Mouse (Mus musculus) small intestine, adult 2 months (tissue): ENCODE data around the gene Sec22a.

Source experiments
- CTCF ChIP-seq: fragments of 200-500 bp; IDR thresholded peaks from 2 replicates; pipeline ENCODE4 v1.5.1; 2012; ENCODE audit warnings: low read depth, mild to moderate bottlenecking, control low read depth, inconsistent platforms, low read length, moderate library complexity, mixed read lengths; ENCODE audit not compliant: insufficient replicate concordance, insufficient read length; ENCODE audit errors: extremely low read depth
- POLR2A ChIP-seq: fragments of 200-500 bp; IDR thresholded peaks from 2 replicates; pipeline ENCODE4 v1.6.1; 2012; ENCODE audit warnings: low read depth, mild to moderate bottlenecking, control low read depth, inconsistent platforms, low read length, moderate library complexity

- TF ChIP-seq CTCF (no peak), POLR2A (no peak)
These were observed 16.3 kb upstream of the Sec22a start for GRCm38 (mm10) chr16:35380048-35380447.
